16 mouse cellular contexts compared by ENCODE assay signal in the genomic region with DNA sequence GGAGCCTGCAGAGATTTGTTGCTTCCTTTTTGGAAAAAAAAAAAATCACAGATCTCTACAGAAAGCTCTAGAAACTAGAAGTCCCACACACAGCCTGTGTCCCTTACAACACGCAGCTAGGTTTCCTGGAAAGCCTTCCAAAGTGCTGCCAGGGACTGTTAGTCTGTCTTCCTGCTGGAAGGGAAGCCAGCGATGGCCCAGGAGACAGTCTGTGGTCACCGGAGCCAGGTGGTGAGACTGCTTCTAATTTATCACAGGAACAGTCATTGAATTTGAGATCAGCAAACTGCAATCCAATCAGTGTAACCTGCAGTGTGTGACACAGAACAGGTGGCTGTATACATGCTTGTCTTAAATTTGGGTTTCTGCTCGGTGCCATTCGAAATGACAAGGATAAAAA.
"Had no signal": no experiment of that assay in that cellular context is flagged by ENCODE, and none has a peak within 500 bp of the region (broad histone marks: within the 10 kb centered on the region; RNA-seq: fewer than 3 reads in every experiment).

No protein-coding gene starts in this region.

- H3K4me3 ChIP-seq: layer of hippocampus, adult 2 months; limb, embryonic 10.5 days; limb, embryonic 13.5 days; liver, embryonic 12.5 days; liver, embryonic 15.5 days; lung, embryonic 15.5 days; stomach, embryonic 15.5 days had no signal

- H3K9me3 ChIP-seq: limb, embryonic 10.5 days; liver, embryonic 12.5 days; liver, embryonic 15.5 days; lung, embryonic 15.5 days; stomach, embryonic 15.5 days had no signal

- DNase-seq: layer of hippocampus, adult 9-11 months; liver; lung, adult 18-20 months; lung, postnatal 10 days; lung, postnatal 4 days; midbrain, embryonic 14.5 days; spleen, adult 18-20 months; thymus, postnatal 25 days had no signal

- H3K36me3 ChIP-seq: limb, embryonic 10.5 days; limb, embryonic 13.5 days; liver, embryonic 12.5 days; liver, embryonic 15.5 days; lung, embryonic 15.5 days; stomach, embryonic 15.5 days had no signal

- H3K27ac ChIP-seq: kidney, postnatal 0 days; layer of hippocampus, adult 2 months; limb, embryonic 10.5 days; limb, embryonic 13.5 days; liver, embryonic 12.5 days; liver, embryonic 15.5 days; lung, embryonic 15.5 days; stomach, embryonic 15.5 days had no signal

- H3K4me1 ChIP-seq: limb, embryonic 10.5 days; limb, embryonic 13.5 days; lung, embryonic 15.5 days; stomach, embryonic 15.5 days had no signal

- H3K27me3 ChIP-seq: limb, embryonic 13.5 days; liver, embryonic 12.5 days; liver, embryonic 15.5 days; lung, embryonic 15.5 days; stomach, embryonic 15.5 days had no signal
